Mouse (Mus musculus) hindbrain, embryonic 11.5 days (tissue): Measurements from ENCODE around the gene Gm17581. TPM values are rescaled to one million over a fixed set of nuclear protein-coding genes. Genes with fewer than 3 reads are reported as not detected.
A peak's percentile ranks its signal among the peaks of the same experiment; 100 is the strongest.

Experiments used
- ATAC-seq: fragments of 200-750 bp; cut with Nextera tagmentation; 2 replicates; pipeline ENCODE4 v1.8.0; 2017; ENCODE audit warnings: mild to moderate bottlenecking, moderate TSS enrichment, moderate library complexity; ENCODE audit not compliant: low FRiP score
- DNase-seq: peaks from one replicate; pipeline ENCODE4 v3.0.0-alpha.2; 2015; ENCODE audit warnings: low spot score
- H3K27ac ChIP-seq: fragments of 300-500 bp; sonication (generic); 2 replicates; pipeline ENCODE4 v1.5.1; 2014; ENCODE audit warnings: mild to moderate bottlenecking, low read depth, low read length
- H3K27me3 ChIP-seq: fragments of 300-500 bp; sonication (generic); 2 replicates; pipeline ENCODE4 v1.6.1; 2014; ENCODE audit warnings: mild to moderate bottlenecking, low read length, moderate library complexity, mixed read lengths; ENCODE audit not compliant: control insufficient read depth, insufficient read depth
- H3K36me3 ChIP-seq: fragments of 300-500 bp; sonication (generic); 2 replicates; pipeline ENCODE4 v1.6.1; 2014; ENCODE audit warnings: mild to moderate bottlenecking, low read length, moderate library complexity, mixed read lengths; ENCODE audit not compliant: control insufficient read depth, insufficient read depth
- H3K4me1 ChIP-seq: fragments of 300-500 bp; sonication (generic); replicated peaks from 2 replicates; pipeline ENCODE4 v1.6.1; 2014; ENCODE audit warnings: low read length, mixed read lengths; ENCODE audit not compliant: control insufficient read depth, insufficient read depth
- H3K4me2 ChIP-seq: fragments of 300-500 bp; sonication (generic); replicated peaks from 2 replicates; pipeline ENCODE4 v1.6.1; 2014; ENCODE audit warnings: mild to moderate bottlenecking, low read depth, low read length
- H3K4me3 ChIP-seq: fragments of 300-500 bp; sonication (generic); 2 replicates; pipeline ENCODE4 v1.5.1; 2014; ENCODE audit warnings: low read depth, low read length
- H3K9ac ChIP-seq: fragments of 300-500 bp; sonication (generic); 2 replicates; pipeline ENCODE4 v1.6.1; 2014; ENCODE audit warnings: low read depth, low read length
- H3K9me3 ChIP-seq: fragments of 300-500 bp; sonication (generic); 2 replicates; pipeline ENCODE4 v1.6.1; 2016; ENCODE audit warnings: low read length; ENCODE audit not compliant: control insufficient read depth
- WGBS: fragments of 180-500 bp; shearing (Covaris S2); extraction: QIAGEN DNeasy Blood & Tissue Kit; methylation state at CpG from one replicate; pipeline ENCODE4 v1.1.7; 2014; 5-methylcytosine and 5-hydroxymethylcytosine counted together
- polyA plus RNA-seq: library from polyadenylated mRNA; unstranded; fragments of >200 nt; fragmentation: Nextera tagmentation; extraction: Ambion mirVana; gene quantifications from 2 replicates; pipeline ENCODE4 v1.2.1, GENCODE M21; 2014

Gm17581 gene
- polyA plus RNA-seq, 1 experiment from 2014 or later, result not detected

DNA sequence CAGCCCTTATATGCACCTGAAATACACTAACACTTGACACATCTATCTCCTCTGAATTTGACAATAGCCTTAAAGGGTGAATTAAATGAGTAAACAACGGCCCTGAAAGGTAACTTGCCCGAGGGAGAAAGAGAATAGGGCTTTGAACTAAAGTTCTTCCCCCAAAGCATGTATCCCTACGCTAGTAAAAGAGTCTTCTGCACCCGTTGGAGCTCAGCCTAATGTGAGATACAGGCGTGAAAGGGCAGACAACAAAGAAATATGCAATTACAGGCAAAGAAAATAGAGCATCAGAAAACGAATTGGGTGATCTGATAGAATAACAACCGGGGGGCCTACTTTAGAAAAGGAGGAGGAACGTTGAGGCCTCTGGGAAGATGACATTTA lies 44.3 kb downstream of the Gm17581 start:
- Histone ChIP-seq H3K27me3 (no peaks in the 10 kb centered on the region), H3K27ac (peak overlapping the region; percentile 84), H3K9me3 (no peaks in the 10 kb centered on the region), H3K4me2 (peak overlapping the region; percentile 38), H3K4me3 (peak overlapping the region; percentile 94), H3K4me1 (no peaks in the 10 kb centered on the region), H3K36me3 (no peaks in the 10 kb centered on the region), H3K9ac (peak overlapping the region; percentile 94)
- DNase-seq (no peak), ATAC-seq (no peak)
- WGBS, result 7% methylated on average over 8 of the region's 8 CpGs

DNA sequence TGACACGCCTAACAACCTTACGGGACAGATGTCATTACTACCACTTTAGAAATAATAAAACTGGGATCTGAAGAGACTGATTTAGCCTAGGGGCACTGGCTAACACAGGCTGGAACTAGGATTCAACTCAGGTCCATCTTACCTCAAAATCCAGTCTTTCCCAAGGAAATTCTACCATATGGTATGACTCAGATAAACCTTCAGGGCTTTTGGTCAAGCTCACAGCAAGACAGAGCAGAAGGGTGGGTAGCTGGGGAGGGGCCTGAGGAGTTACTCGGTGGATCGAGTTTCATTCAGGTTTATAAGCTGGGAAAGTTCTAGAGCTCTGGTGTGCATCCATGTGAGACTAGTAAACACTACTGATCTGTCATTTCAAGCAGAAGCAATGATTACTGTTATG lies 46.5 kb downstream of the Gm17581 start:
- H3K36me3 ChIP-seq, result no peaks in the 10 kb centered on the region
- no peaks in the 10 kb centered on the region for H3K27me3 ChIP-seq
- no peak for ATAC-seq
- WGBS, result 88% methylated on average over 4 of the region's 4 CpGs
- no peaks in the 10 kb centered on the region for H3K4me1 ChIP-seq
- H3K9ac ChIP-seq, result no peak overlapping the region
- H3K4me2 ChIP-seq, result no peak overlapping the region
- no peak for DNase-seq
- no peaks in the 10 kb centered on the region for H3K9me3 ChIP-seq
- no peak overlapping the region for H3K4me3 ChIP-seq
- H3K27ac ChIP-seq, result no peak overlapping the region

DNA sequence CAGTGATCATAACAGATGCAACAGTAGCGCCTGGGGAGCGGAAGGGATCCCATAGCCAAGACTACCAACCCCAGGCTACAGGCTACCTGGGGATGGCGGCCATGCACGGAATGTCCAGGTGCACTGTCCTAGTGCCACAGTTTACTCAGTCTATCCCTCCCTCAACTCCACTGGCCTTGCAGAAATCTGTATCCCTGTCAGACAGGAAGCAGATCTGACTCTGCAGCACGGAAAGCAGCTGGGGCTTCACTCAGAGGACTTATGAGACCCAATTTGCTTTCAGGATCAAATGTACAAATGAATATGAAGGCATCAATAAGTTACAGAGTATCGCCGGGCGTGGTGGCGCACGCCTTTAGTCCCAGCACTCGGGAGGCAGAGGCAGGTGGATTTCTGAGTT lies 47.9 kb downstream of the Gm17581 start:
- Histone ChIP-seq H3K27ac (no peak overlapping the region), H3K36me3 (no peaks in the 10 kb centered on the region), H3K4me2 (no peak overlapping the region), H3K4me3 (no peak overlapping the region), H3K4me1 (no peaks in the 10 kb centered on the region), H3K27me3 (no peaks in the 10 kb centered on the region), H3K9ac (no peak overlapping the region), H3K9me3 (no peaks in the 10 kb centered on the region)
- DNase-seq (no peak), ATAC-seq (no peak)
- WGBS, result 97% methylated on average over 11 of the region's 11 CpGs

DNA sequence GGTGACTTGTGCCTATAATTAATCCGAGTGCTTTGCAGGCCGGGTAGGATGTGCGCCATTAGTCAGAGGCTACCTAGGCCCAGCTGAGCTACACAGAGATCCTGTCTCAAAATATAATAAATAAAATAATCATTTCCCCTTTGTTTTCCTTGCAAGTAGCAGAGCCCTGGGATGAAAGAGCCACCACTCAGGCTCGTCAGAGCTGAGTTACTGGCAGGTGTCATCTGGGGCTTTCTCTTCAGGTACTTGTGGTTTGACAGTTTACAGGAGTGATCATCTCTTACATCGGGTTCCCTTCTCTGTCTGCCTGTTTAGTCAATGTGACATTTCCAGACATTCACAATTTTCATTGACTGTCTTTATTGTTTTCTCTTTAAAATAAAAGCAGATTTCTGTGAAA lies 49.1 kb downstream of the Gm17581 start:
- no peaks in the 10 kb centered on the region for H3K27me3 ChIP-seq
- H3K9me3 ChIP-seq, result no peaks in the 10 kb centered on the region
- no peak overlapping the region for H3K27ac ChIP-seq
- no peak overlapping the region for H3K4me2 ChIP-seq
- H3K9ac ChIP-seq, result no peak overlapping the region
- no peak overlapping the region for H3K4me3 ChIP-seq
- H3K36me3 ChIP-seq, result no peaks in the 10 kb centered on the region
- 89% methylated on average over 5 of the region's 5 CpGs for WGBS
- no peak for DNase-seq
- no peaks in the 10 kb centered on the region for H3K4me1 ChIP-seq
- no peak for ATAC-seq

Other genes with a start within 250 kb of the Gm17581 start
- gene Acss2, start 217.9 kb downstream of the Gm17581 start, polyA plus RNA-seq, result 23.3 and 24.1 TPM in 2 replicates
- gene Ggt7, start 217.6 kb downstream of the Gm17581 start, polyA plus RNA-seq, result 8.8 and 13.0 TPM in 2 replicates
- 14.7 and 15.9 TPM in 2 replicates for gene Gss, start 143.1 kb downstream of the Gm17581 start, polyA plus RNA-seq
- 0.46 and 0.52 TPM in 2 replicates for gene Myh7b, start 124.7 kb downstream of the Gm17581 start, polyA plus RNA-seq
- 154 and 157 TPM in 2 replicates for gene Trpc4ap, start 43.5 kb downstream of the Gm17581 start, polyA plus RNA-seq
- 36.0 and 37.4 TPM in 2 replicates for gene Edem2, start 6.4 kb downstream of the Gm17581 start, polyA plus RNA-seq
- gene Procr, start 15.3 kb upstream of the Gm17581 start, polyA plus RNA-seq, result 2.5 and 3.1 TPM in 2 replicates
- 3.2 and 3.4 TPM in 2 replicates for gene Mmp24, start 39.5 kb upstream of the Gm17581 start, polyA plus RNA-seq
- gene BC029722, start 83.6 kb upstream of the Gm17581 start, polyA plus RNA-seq, result 9.6 and 9.7 TPM in 2 replicates
- gene Eif6, start 91.1 kb upstream of the Gm17581 start, polyA plus RNA-seq, result 193 and 208 TPM in 2 replicates
- 0.19 and 0.20 TPM in 2 replicates for gene Fam83c, start 99.0 kb upstream of the Gm17581 start, polyA plus RNA-seq
- gene Uqcc1, start 194.4 kb upstream of the Gm17581 start, polyA plus RNA-seq, result 69.6 and 80.8 TPM in 2 replicates
- gene Gm15557, start 204.9 kb upstream of the Gm17581 start, polyA plus RNA-seq, result not detected in 2 replicates
- gene Gdf5, start 209.5 kb upstream of the Gm17581 start, polyA plus RNA-seq, result 1.3 and 1.4 TPM in 2 replicates
- 14.9 and 23.3 TPM in 2 replicates for gene Cep250, start 220.6 kb upstream of the Gm17581 start, polyA plus RNA-seq